Mouse (Mus musculus) MEL (cell line): ENCODE results near the gene Fkbp2. TPM values are rescaled to one million over a fixed set of nuclear protein-coding genes. Genes with fewer than 3 reads are reported as not detected.

ENCODE experiments used
- DNase-seq: peaks from one replicate; pipeline ENCODE4 v3.0.0; 2011; ENCODE audit warnings: low read depth, low spot score
- H3K27ac ChIP-seq: 2 replicates; pipeline ENCODE4 v1.5.1; 2012; ENCODE audit warnings: low read depth, mild to moderate bottlenecking, control low read depth, low read length, moderate library complexity; ENCODE audit not compliant: control insufficient read depth
- H3K27me3 ChIP-seq, 2 experiments: fragments of 150-350 bp in 1 of 2; sonication (generic) in 1 of 2; 2 replicates each; pipeline ENCODE4 v1.6.1; 2012; ENCODE audit warnings: low read length in 2 of 2, mild to moderate bottlenecking in 2 of 2, improper control_type of control experiment in 1 of 2, moderate library complexity in 1 of 2; ENCODE audit not compliant: insufficient read depth in 2 of 2, control insufficient read depth in 1 of 2
- H3K36me3 ChIP-seq, 2 experiments: 2 replicates each; pipeline ENCODE4 v1.6.1; 2012 to 2014; ENCODE audit warnings: low read length in 2 of 2, improper control_type of control experiment in 1 of 2, inconsistent platforms in 1 of 2, mild to moderate bottlenecking in 1 of 2; ENCODE audit not compliant: insufficient read depth in 2 of 2, control insufficient read depth in 1 of 2
- H3K4me1 ChIP-seq, 2 experiments: fragments of 150-350 bp in 1 of 2; sonication (generic) in 1 of 2; 2 replicates each; pipeline ENCODE4 v1.6.1; 2012; ENCODE audit warnings: low read length in 2 of 2, improper control_type of control experiment in 1 of 2, mild to moderate bottlenecking in 1 of 2; ENCODE audit not compliant: insufficient read depth in 2 of 2, control insufficient read depth in 1 of 2
- H3K4me3 ChIP-seq, 2 experiments: fragments of 150-350 bp in 1 of 2; sonication (generic) in 1 of 2; 2 replicates each; pipeline ENCODE4 v1.5.1; 2012; ENCODE audit warnings: low read depth in 2 of 2, low read length in 2 of 2, mild to moderate bottlenecking in 2 of 2, moderate library complexity in 2 of 2, control low read depth in 1 of 2, improper control_type of control experiment in 1 of 2; ENCODE audit not compliant: control insufficient read depth in 1 of 2, insufficient read depth in 1 of 2
- H3K79me2 ChIP-seq: 2 replicates; pipeline ENCODE4 v1.6.1; 2012; ENCODE audit warnings: mild to moderate bottlenecking, low read length, moderate library complexity; ENCODE audit not compliant: control insufficient read depth, poor library complexity, insufficient read depth
- H3K9ac ChIP-seq: 2 replicates; pipeline ENCODE4 v1.6.1; 2012; ENCODE audit warnings: low read depth, mild to moderate bottlenecking, control low read depth, low read length, moderate library complexity; ENCODE audit not compliant: control insufficient read depth, poor library complexity, severe bottlenecking
- H3K9me3 ChIP-seq: fragments of 150-350 bp; sonication (generic); replicated peaks from 2 replicates; pipeline ENCODE4 v1.6.1; 2012; ENCODE audit warnings: mild to moderate bottlenecking, low read length, improper control_type of control experiment, moderate library complexity; ENCODE audit not compliant: insufficient read depth
- BHLHE40 ChIP-seq: IDR thresholded peaks from 2 replicates; pipeline ENCODE4 v1.6.1; 2012; ENCODE audit warnings: low read depth, mild to moderate bottlenecking, inconsistent platforms, low read length, improper control_type of control experiment, borderline replicate concordance
- CHD2 ChIP-seq: IDR thresholded peaks from 2 replicates; pipeline ENCODE4 v1.6.1; 2011; ENCODE audit warnings: low read length, improper control_type of control experiment
- CTCF ChIP-seq, 3 experiments: IDR thresholded peaks in 2 of 3; conservative IDR thresholded peaks in 1 of 3; 2 replicates each; pipeline ENCODE4 v1.5.1; 2011 to 2012; ENCODE audit warnings: low read length in 3 of 3, low read depth in 2 of 3, mild to moderate bottlenecking in 2 of 3, improper control_type of control experiment in 1 of 3, inconsistent platforms in 1 of 3, mixed read lengths in 1 of 3, moderate library complexity in 1 of 3; ENCODE audit not compliant: control insufficient read depth in 1 of 3, insufficient read depth in 1 of 3, poor library complexity in 1 of 3, severe bottlenecking in 1 of 3
- ELF1 ChIP-seq: IDR thresholded peaks from 2 replicates; pipeline ENCODE4 v1.6.1; 2014; ENCODE audit warnings: low read depth, mild to moderate bottlenecking, inconsistent platforms, low read length, improper control_type of control experiment, moderate library complexity
- ETS1 ChIP-seq: IDR thresholded peaks from 2 replicates; pipeline ENCODE4 v1.6.1; 2012; ENCODE audit warnings: low read depth, mild to moderate bottlenecking, inconsistent platforms, low read length, improper control_type of control experiment, moderate library complexity
- GABPA ChIP-seq: IDR thresholded peaks from 2 replicates; pipeline ENCODE4 v1.6.1; 2012; ENCODE audit warnings: low read depth, mild to moderate bottlenecking, inconsistent platforms, low read length, improper control_type of control experiment, moderate library complexity
- JUND ChIP-seq: IDR thresholded peaks from 2 replicates; pipeline ENCODE4 v1.6.1; 2011; ENCODE audit warnings: low read depth, mild to moderate bottlenecking, improper control_type of control experiment, low read length
- MAFK ChIP-seq: IDR thresholded peaks from 2 replicates; pipeline ENCODE4 v1.6.1; 2011; ENCODE audit warnings: low read depth, mild to moderate bottlenecking, low read length, improper control_type of control experiment, borderline replicate concordance
- MAZ ChIP-seq: IDR thresholded peaks from 2 replicates; pipeline ENCODE4 v1.6.1; 2012; ENCODE audit warnings: low read depth, mild to moderate bottlenecking, inconsistent platforms, low read length, improper control_type of control experiment
- NRF1 ChIP-seq: IDR thresholded peaks from 2 replicates; pipeline ENCODE4 v1.6.1; 2014; ENCODE audit warnings: low read depth, mild to moderate bottlenecking, inconsistent platforms, low read length, improper control_type of control experiment, moderate library complexity; ENCODE audit not compliant: poor library complexity, insufficient read depth, severe bottlenecking
- POLR2AphosphoS5 ChIP-seq: IDR thresholded peaks from 2 replicates; pipeline ENCODE4 v1.6.1; 2012; ENCODE audit warnings: low read depth, borderline replicate concordance, mild to moderate bottlenecking, inconsistent platforms, low read length, moderate library complexity, mixed read lengths
- SIN3A ChIP-seq: IDR thresholded peaks from 2 replicates; pipeline ENCODE4 v1.6.1; 2012; ENCODE audit warnings: low read length, improper control_type of control experiment, inconsistent platforms
- TAL1 ChIP-seq: IDR thresholded peaks from 2 replicates; pipeline ENCODE4 v1.6.1; 2012; ENCODE audit warnings: mild to moderate bottlenecking, inconsistent platforms, low read length, moderate library complexity, mixed read lengths
- TCF12 ChIP-seq: IDR thresholded peaks from 2 replicates; pipeline ENCODE4 v1.6.1; 2014; ENCODE audit warnings: low read depth, mild to moderate bottlenecking, inconsistent platforms, low read length, improper control_type of control experiment, moderate library complexity
- UBTF ChIP-seq: IDR thresholded peaks from 2 replicates; pipeline ENCODE4 v1.6.1; 2012; ENCODE audit warnings: low read depth, mild to moderate bottlenecking, inconsistent platforms, low read length, improper control_type of control experiment, moderate library complexity, borderline replicate concordance; ENCODE audit not compliant: insufficient read depth
- USF2 ChIP-seq, 2 experiments: IDR thresholded peaks; 2 replicates each; pipeline ENCODE4 v1.6.1; 2011 to 2012; ENCODE audit warnings: improper control_type of control experiment in 2 of 2, low read length in 2 of 2, borderline replicate concordance in 1 of 2, inconsistent platforms in 1 of 2, low read depth in 1 of 2, mild to moderate bottlenecking in 1 of 2; ENCODE audit not compliant: insufficient read depth in 1 of 2
- ZC3H11A ChIP-seq: IDR thresholded peaks from 2 replicates; pipeline ENCODE4 v1.6.1; 2012; ENCODE audit warnings: low read depth, mild to moderate bottlenecking, inconsistent platforms, low read length, improper control_type of control experiment
- ZMIZ1 ChIP-seq: IDR thresholded peaks from 2 replicates; pipeline ENCODE4 v1.6.1; 2012; ENCODE audit warnings: low read depth, mild to moderate bottlenecking, inconsistent platforms, low read length, improper control_type of control experiment, moderate library complexity
- ZNF384 ChIP-seq: IDR thresholded peaks from 2 replicates; pipeline ENCODE4 v1.6.1; 2012; ENCODE audit warnings: low read depth, mild to moderate bottlenecking, inconsistent platforms, low read length, improper control_type of control experiment
- polyA plus RNA-seq, 2 experiments: library from polyadenylated mRNA; stranded (reverse) in 1 of 2; unstranded in 1 of 2; fragments of >175 nt in 1 of 2; fragments of >200 nt in 1 of 2; gene quantifications; 2 replicates each; pipeline versions ENCODE4 v1.2.1 to v1.2.4; 2012; ENCODE audit warnings: low replicate concordance in 2 of 2, low read depth in 1 of 2; ENCODE audit not compliant: insufficient read length in 2 of 2, insufficient read depth in 1 of 2, missing spikeins in 1 of 2
- total RNA-seq: library from RNA; depleted of rRNA; stranded (reverse); fragments of 300-350 nt; gene quantifications from 2 replicates; pipeline ENCODE4 v1.2.3, GENCODE M21; 2012

The Fkbp2 gene
- total and polyA plus RNA-seq, 3 experiments, result 53.9 to 167 TPM; not detected in 1

DNA sequence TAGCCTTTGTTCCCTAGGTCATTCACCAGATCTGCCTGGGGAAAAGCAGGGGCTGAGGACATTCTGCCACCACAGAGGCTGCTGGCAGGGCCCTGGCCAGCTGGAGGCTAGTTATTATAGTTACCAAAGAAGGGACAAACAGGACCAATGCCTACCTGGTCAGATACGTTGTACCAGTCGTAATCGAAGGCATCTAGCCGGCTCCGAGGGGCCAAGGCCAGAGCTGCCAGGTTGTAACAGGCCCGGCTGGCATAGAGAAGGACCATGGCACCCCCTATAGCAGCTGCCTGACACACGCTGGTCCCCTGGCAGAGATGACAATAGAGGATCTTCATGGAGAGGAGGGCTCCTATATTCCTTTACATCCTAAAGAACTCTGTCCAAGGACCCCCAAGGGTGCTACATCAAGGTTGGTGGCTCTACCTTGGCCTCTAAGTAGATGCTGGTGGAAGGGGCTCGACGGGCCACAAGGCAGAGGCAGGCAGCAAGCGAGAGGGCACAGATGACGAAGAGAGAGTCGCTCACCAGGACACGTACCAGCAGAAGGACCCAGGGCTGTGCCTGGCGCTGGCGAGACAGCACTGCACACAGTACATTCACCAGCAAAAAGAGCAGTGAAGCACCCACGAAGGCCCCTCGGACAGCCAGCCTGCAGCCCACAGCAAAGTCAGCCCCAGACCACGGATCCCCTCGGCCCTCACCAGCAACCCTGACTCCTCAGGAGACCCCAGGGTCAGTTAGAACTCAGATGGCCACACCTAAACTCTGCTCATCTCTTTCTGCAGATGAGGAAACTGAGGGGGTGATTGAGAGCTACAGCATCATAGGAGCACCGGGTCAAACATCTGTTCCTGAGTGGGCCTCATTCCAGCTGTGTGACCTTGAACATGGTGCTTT, 40.9 kb downstream of the Fkbp2 start:
- no peak for DNase-seq
- no peaks in the 10 kb centered on the region for H3K27me3 ChIP-seq
- H3K9me3 ChIP-seq, result no peaks in the 10 kb centered on the region
- peaks cover 8% of the 10 kb centered on the region; the same call in 1 of the 2 replicates for H3K79me2 ChIP-seq
- no peak overlapping the region for H3K9ac ChIP-seq
- H3K4me1 ChIP-seq, result peaks cover 0 to 10% of the 10 kb centered on the region in 2 experiments; a peak in 2 of 4 replicates
- no peak overlapping the region for H3K4me3 ChIP-seq
- no peak overlapping the region for H3K27ac ChIP-seq
- peaks cover 0 to 2% of the 10 kb centered on the region in 2 experiments; a peak in 1 of 4 replicates for H3K36me3 ChIP-seq
- TF ChIP-seq UBTF (no peak), ZMIZ1 (no peak), MAZ (no peak), GABPA (no peak), MAFK (no peak), ETS1 (no peak), ZNF384 (no peak), ELF1 (no peak), BHLHE40 (no peak), USF2 (IDR thresholded peaks at IDR 0.05; ENCODE audit: borderline replicate concordance in 1 of 2, insufficient read depth in 1 of 2, low read depth in 1 of 2, low read length in 2 of 2) (no peak), POLR2AphosphoS5 (no peak), SIN3A (no peak), TCF12 (no peak), CTCF (IDR thresholded peaks at IDR 0.05 in 2 of 3, conservative IDR thresholded peaks at IDR 0.05 in 1 of 3; ENCODE audit: control insufficient read depth in 1 of 3, insufficient read depth in 1 of 3, low read depth in 2 of 3, low read length in 3 of 3, poor library complexity in 1 of 3, severe bottlenecking in 1 of 3) (no peak), CHD2 (no peak), JUND (no peak), ZC3H11A (no peak), TAL1 (no peak), NRF1 (no peak)
